Mouse (Mus musculus) liver, adult 2 months (tissue): ENCODE results near the gene Sphk2.

ENCODE experiments used
- CTCF ChIP-seq: fragments of 200-500 bp; IDR thresholded peaks from 2 replicates; pipeline ENCODE4 v1.5.1; 2011; ENCODE audit warnings: low read depth, low read length, control low read depth
- POLR2A ChIP-seq: fragments of 200-500 bp; IDR thresholded peaks from 2 replicates; pipeline ENCODE4 v1.6.1; 2011; ENCODE audit warnings: low read length, control low read depth; ENCODE audit not compliant: insufficient read depth; ENCODE audit errors: extremely low read depth

DNA sequence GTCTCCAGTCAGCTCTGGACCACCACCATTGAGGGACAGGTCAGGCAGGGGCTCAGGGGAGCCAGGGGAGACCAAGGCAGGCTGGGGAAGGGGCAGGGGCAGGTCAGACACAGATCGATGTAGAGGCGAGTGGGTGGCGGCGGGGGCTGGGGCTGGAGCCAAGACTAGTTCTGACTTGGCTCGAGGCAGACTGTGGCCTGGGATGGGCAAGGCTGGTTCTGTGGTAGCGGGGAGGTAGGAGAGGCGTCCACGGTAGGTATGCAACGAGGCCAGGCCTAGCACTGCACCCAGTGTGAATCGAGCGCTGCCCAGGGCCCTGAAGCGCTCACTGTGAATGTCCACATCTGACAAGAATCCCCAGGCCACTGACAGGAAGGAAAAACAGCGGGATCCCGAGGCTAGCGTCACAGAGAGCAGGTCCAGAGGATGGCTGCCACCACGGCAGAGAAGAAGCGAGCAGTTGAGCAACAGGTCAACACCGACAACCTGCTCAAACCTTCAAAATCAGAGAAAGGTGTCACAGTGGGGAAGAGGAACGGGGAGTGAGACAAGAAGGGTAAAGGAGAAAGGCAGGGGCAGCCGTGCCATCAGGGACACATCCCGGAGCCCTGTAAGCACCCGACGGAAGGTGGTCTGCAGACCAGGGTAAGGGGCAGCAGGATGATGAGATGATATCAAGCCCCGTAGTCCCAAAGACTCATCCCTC, 6.3 kb downstream of the Sphk2 start:
- TF ChIP-seq POLR2A (no peak), CTCF (no peak)
